In the genomic region with DNA sequence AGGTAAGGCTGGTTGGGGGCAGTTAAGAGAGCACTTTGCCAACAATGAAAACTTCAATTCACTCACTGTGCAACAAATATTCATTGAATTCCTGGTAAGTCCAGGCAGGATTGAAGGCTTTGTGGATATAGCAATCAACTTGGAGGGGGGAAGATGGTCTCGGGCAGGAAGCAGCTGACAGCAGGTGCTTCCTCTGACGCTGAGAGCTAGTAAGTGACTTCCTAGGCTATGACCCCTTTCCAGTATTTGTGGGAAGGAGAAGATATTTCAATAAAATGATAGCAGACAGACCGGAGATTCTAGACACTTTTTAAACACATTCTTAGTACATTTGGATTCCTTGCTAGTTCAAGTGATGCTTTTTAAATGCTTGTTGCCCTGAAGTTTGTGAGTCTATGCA, we compare ENCODE assay signal across 14 mouse cellular contexts.
DNase-seq lines count a peak whose midpoint lies in the region; ATAC-seq lines count a peak whose summit lies in the region.
"Had no signal": no experiment of that assay in that cellular context is flagged by ENCODE, and none has a peak within 500 bp of the region (broad histone marks: within the 10 kb centered on the region; RNA-seq: fewer than 3 reads in every experiment).

No protein-coding gene starts in this region.

- H3K36me3 ChIP-seq in heart, embryonic 15.5 days, result no peaks in the 10 kb centered on the region
- H3K36me3 ChIP-seq in heart, embryonic 10.5 days, result no peaks in the 10 kb centered on the region
- H3K36me3 ChIP-seq: hindbrain, embryonic 10.5 days; intestine, embryonic 15.5 days had no signal

- H3K9ac ChIP-seq in heart, embryonic 15.5 days, result no peak overlapping the region
- H3K9ac ChIP-seq: intestine, embryonic 15.5 days had no signal

- H3K27ac ChIP-seq in heart, embryonic 15.5 days, result peak overlapping the region; percentile 28; the same call in 1 of the 2 replicates
- H3K27ac ChIP-seq in heart, embryonic 10.5 days, result no peak overlapping the region
- peak overlapping the region; percentile 9; the same call in 1 of the 2 replicates for H3K27ac ChIP-seq in brown adipose tissue, adult 24 weeks (replicated peaks; ENCODE audit: low read depth, low read length)
- H3K27ac ChIP-seq: hindbrain, embryonic 10.5 days; intestine, embryonic 15.5 days; stomach, postnatal 0 days had no signal

- no peak overlapping the region for H3K4me2 ChIP-seq in heart, embryonic 15.5 days
- H3K4me2 ChIP-seq: intestine, embryonic 15.5 days; liver, embryonic 11.5 days had no signal

- H3K4me3 ChIP-seq in heart, embryonic 15.5 days, result no peak overlapping the region
- no peak overlapping the region for H3K4me3 ChIP-seq in heart, embryonic 10.5 days
- no peak overlapping the region for H3K4me3 ChIP-seq in brown adipose tissue, adult 24 weeks (ENCODE audit: insufficient read depth, low read depth, low read length)
- H3K4me3 ChIP-seq: erythroblast, embryonic 14.5 days; hindbrain, embryonic 10.5 days; intestine, embryonic 15.5 days had no signal

- peaks cover 13% of the 10 kb centered on the region for H3K4me1 ChIP-seq in heart, embryonic 15.5 days (replicated peaks)
- peaks cover 33% of the 10 kb centered on the region for H3K4me1 ChIP-seq in heart, embryonic 10.5 days
- H3K4me1 ChIP-seq in brown adipose tissue, adult 24 weeks (ENCODE audit: control insufficient read depth, insufficient read depth, insufficient read length, low read length), result peaks cover 5% of the 10 kb centered on the region
- H3K4me1 ChIP-seq: intestine, embryonic 15.5 days had no signal

- ATAC-seq in heart, embryonic 15.5 days (replicated peaks; ENCODE audit: insufficient number of reproducible peaks, insufficient read depth, low FRiP score, low read depth), result no peak
- ATAC-seq: intestine, embryonic 15.5 days had no signal

- 47% methylated on average over 3 of the region's 3 CpGs for WGBS in heart, embryonic 15.5 days
- WGBS in heart, embryonic 10.5 days, result 75% methylated on average over 3 of the region's 3 CpGs

- peak; percentile 31 for DNase-seq in adrenal gland, postnatal 10 days
- DNase-seq in adrenal gland, postnatal 4 days (ENCODE audit: low spot score in 2 of 2), result no peak
- no peak for DNase-seq in heart, embryonic 10.5 days (ENCODE audit: low spot score)
- DNase-seq in kidney, postnatal 4 days, result peak; percentile 25 to 40
- no peak for DNase-seq in frontal cortex, postnatal 36 days (ENCODE audit: low spot score in 2 of 2)
- no peak for DNase-seq in layer of hippocampus, postnatal 36 days
- DNase-seq: cerebellum, postnatal 36 days had no signal

- no peaks in the 10 kb centered on the region for H3K27me3 ChIP-seq in heart, embryonic 15.5 days
- no peaks in the 10 kb centered on the region for H3K27me3 ChIP-seq in heart, embryonic 10.5 days (ENCODE audit: insufficient read depth, poor library complexity, severe bottlenecking)
- H3K27me3 ChIP-seq: intestine, embryonic 15.5 days had no signal

- H3K9me3 ChIP-seq in heart, embryonic 15.5 days (replicated peaks), result no peaks in the 10 kb centered on the region
- H3K9me3 ChIP-seq in heart, embryonic 10.5 days, result no peaks in the 10 kb centered on the region
- H3K9me3 ChIP-seq: hindbrain, embryonic 10.5 days; intestine, embryonic 15.5 days had no signal

Comparison
In these comparisons a context has a peak if more than half of its experiments do, and no peak if none do; other contexts are left out.
1. DNase-seq: peak in adrenal gland, postnatal 10 days (single experiment) and kidney, postnatal 4 days (2 of 2); none in adrenal gland, postnatal 4 days (0 of 2), heart, embryonic 10.5 days (single experiment), frontal cortex, postnatal 36 days (0 of 2) and layer of hippocampus, postnatal 36 days (0 of 2).